Mouse (Mus musculus) neural tube, embryonic 14.5 days (tissue): ENCODE results near the gene Gm6121. TPM values are rescaled to one million over a fixed set of nuclear protein-coding genes. Genes with fewer than 3 reads are reported as not detected.
"Not testable (repeated sequence)": the region's sequence is repeated elsewhere in the genome, so short reads cannot be mapped to it uniquely, and the experiment has no call there.

Experiments
- ATAC-seq: fragments of 200-750 bp; cut with Nextera tagmentation; 2 replicates; pipeline ENCODE4 v1.8.0; 2017; ENCODE audit warnings: low read depth, mild to moderate bottlenecking, moderate TSS enrichment, moderate library complexity
- H3K27ac ChIP-seq: fragments of 300-500 bp; sonication (generic); 2 replicates; pipeline ENCODE4 v1.5.1; 2014; ENCODE audit warnings: low read depth, mild to moderate bottlenecking, control low read depth, low read length, moderate library complexity, mixed read lengths
- H3K27me3 ChIP-seq: fragments of 300-500 bp; sonication (generic); 2 replicates; pipeline ENCODE4 v1.6.1; 2014; ENCODE audit warnings: low read length; ENCODE audit not compliant: control insufficient read depth, insufficient read depth
- H3K36me3 ChIP-seq: fragments of 300-500 bp; sonication (generic); 2 replicates; pipeline ENCODE4 v1.6.1; 2014; ENCODE audit warnings: low read length, mixed read lengths; ENCODE audit not compliant: control insufficient read depth, insufficient read depth
- H3K4me1 ChIP-seq: fragments of 300-500 bp; sonication (generic); 2 replicates; pipeline ENCODE4 v1.6.1; 2014; ENCODE audit warnings: low read length; ENCODE audit not compliant: control insufficient read depth, insufficient read depth
- H3K4me2 ChIP-seq: fragments of 300-500 bp; sonication (generic); 2 replicates; pipeline ENCODE4 v1.6.1; 2014; ENCODE audit warnings: mild to moderate bottlenecking, low read depth, low read length, control low read depth
- H3K4me3 ChIP-seq: fragments of 300-500 bp; sonication (generic); 2 replicates; pipeline ENCODE4 v1.5.1; 2014; ENCODE audit warnings: low read depth, low read length, control low read depth, mixed read lengths
- H3K9ac ChIP-seq: fragments of 300-500 bp; sonication (generic); replicated peaks from 2 replicates; pipeline ENCODE4 v1.6.1; 2014; ENCODE audit warnings: low read depth, mild to moderate bottlenecking, control low read depth, low read length, mixed read lengths
- H3K9me3 ChIP-seq: fragments of 300-500 bp; sonication (generic); 2 replicates; pipeline ENCODE4 v1.6.1; 2016; ENCODE audit warnings: low read length; ENCODE audit not compliant: control insufficient read depth
- WGBS: fragments of 180-500 bp; shearing (Covaris S2); extraction: QIAGEN DNeasy Blood & Tissue Kit; methylation state at CpG from one replicate; pipeline ENCODE4 v1.1.7; 2014; 5-methylcytosine and 5-hydroxymethylcytosine counted together
- polyA plus RNA-seq: library from polyadenylated mRNA; unstranded; fragments of >200 nt; fragmentation: Nextera tagmentation; extraction: Ambion mirVana; gene quantifications from 2 replicates; pipeline ENCODE4 v1.2.1, GENCODE M21; 2014

The Gm6121 gene
- polyA plus RNA-seq, result not detected in 2 replicates

GRCm38 (mm10) chrX:26935597-26935996, at the start of gene Gm6121:
Gene Gm6121, minus strand, starts transcription at chrX:26935697.
- not testable (repeated sequence) for H3K4me3 ChIP-seq, H3K36me3 ChIP-seq, H3K4me2 ChIP-seq, H3K9me3 ChIP-seq, H3K27ac ChIP-seq, H3K9ac ChIP-seq, H3K4me1 ChIP-seq, ATAC-seq, H3K27me3 ChIP-seq
- no CpG with 5 or more reads among the region's 5 CpGs for WGBS

Other genes starting within 250 kb of the Gm6121 start
- not detected in 2 replicates for gene Gm14525, start 233.1 kb downstream of the Gm6121 start, polyA plus RNA-seq